Mouse (Mus musculus) cortical plate, adult 2 months (tissue): ENCODE measurements around the gene Gm10563.
"Not testable (repeated sequence)": the region's sequence is repeated elsewhere in the genome, so short reads cannot be mapped to it uniquely, and the experiment has no call there.

Experiments used
- CTCF ChIP-seq: fragments of 200-500 bp; IDR thresholded peaks from 2 replicates; pipeline ENCODE4 v1.5.1; 2011; ENCODE audit warnings: mild to moderate bottlenecking, control low read depth, low read length; ENCODE audit not compliant: insufficient read depth; ENCODE audit errors: extremely low read depth
- POLR2A ChIP-seq: fragments of 200-500 bp; IDR thresholded peaks from 2 replicates; pipeline ENCODE4 v1.6.1; 2011; ENCODE audit warnings: mild to moderate bottlenecking, low read length, control low read depth; ENCODE audit not compliant: insufficient read depth; ENCODE audit errors: extremely low read depth

DNA sequence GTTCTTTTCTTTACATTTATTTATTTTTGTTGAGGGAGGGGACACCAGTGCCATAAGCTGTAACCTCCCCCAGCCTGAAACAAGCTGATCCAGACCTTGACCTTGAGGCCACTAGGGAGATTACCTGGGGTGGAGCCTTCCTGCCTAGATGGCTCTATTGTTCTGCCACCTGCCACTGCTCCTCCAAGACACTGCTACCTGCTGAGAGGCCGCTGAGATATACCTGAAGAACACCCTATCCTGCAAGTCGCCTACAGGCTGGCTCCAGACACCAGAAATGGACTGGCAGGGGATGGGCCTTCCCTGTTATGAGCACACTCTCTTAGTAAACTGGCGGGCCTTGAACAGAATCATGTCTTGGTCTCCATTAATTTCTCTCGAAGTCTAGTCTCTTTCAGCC is 25.0 kb upstream of the Gm10563 start:
- TF ChIP-seq POLR2A, CTCF: not testable (repeated sequence)
